Comparison of ENCODE assay signal across 1 mouse cellular context in genomic region chr19:44968329-44968728, GRCm38 (mm10).
A peak's percentile ranks its signal among the peaks of the same experiment; 100 is the strongest.
TF ChIP-seq lines count a peak whose summit lies in the region.

No protein-coding gene starts in this region.

TF ChIP-seq in MEL, 35 proteins besides CTCF, POLR2A, EP300 and RAD21 (continued from another document):
- no peak for TF ChIP-seq HCFC1 (IDR thresholded peaks at IDR 0.05; ENCODE audit: low read depth, low read length)
- peak; percentile 79 for TF ChIP-seq GATA1 (IDR thresholded peaks at IDR 0.05; ENCODE audit: low read depth, low read length)
- no peak for TF ChIP-seq NELFE (IDR thresholded peaks at IDR 0.05; ENCODE audit: low read depth, low read length)
- no peak for TF ChIP-seq RCOR1 (IDR thresholded peaks at IDR 0.05; ENCODE audit: low read depth, low read length)
TF ChIP-seq in MEL: peak in this region for 2.
